Mouse (Mus musculus) left cerebral cortex, adult 8-10 months (tissue): Measurements from ENCODE around the gene Ssc5d. TPM values are rescaled to one million over a fixed set of nuclear protein-coding genes. Genes with fewer than 3 reads are reported as not detected.

ENCODE experiments used
- DNase-seq, 2 experiments: peaks; one replicate each; pipeline ENCODE4 v3.0.0; 2022; ENCODE audit warnings: low spot score in 2 of 2
- total RNA-seq, 4 experiments: library from RNA; stranded (reverse); gene quantifications; 2 replicates each; pipeline ENCODE4 v1.2.4; 2022

Ssc5d gene
- total RNA-seq, 4 experiments from 2014 or later, result 2.1 to 3.5 (median 2.6) TPM

DNA sequence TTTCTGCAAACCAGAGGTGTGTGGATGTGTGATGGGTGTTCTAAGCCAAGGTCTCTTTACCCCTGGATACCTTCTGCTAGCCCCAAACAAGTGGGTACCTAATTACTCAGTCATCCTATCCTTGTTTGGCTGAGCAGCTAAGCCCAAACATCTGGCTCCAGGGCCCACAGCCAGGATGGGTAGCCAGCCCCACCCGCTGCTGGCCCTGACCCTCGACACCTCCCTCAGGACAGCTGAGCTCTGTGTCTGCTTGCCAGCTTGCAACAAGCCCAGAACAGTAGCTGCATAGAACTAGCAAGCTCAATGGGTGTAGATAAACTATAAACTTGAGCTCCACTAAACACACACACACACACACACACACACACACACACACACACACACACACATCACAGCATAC lies 22.3 kb downstream of the Ssc5d start:
- no peak for DNase-seq

DNA sequence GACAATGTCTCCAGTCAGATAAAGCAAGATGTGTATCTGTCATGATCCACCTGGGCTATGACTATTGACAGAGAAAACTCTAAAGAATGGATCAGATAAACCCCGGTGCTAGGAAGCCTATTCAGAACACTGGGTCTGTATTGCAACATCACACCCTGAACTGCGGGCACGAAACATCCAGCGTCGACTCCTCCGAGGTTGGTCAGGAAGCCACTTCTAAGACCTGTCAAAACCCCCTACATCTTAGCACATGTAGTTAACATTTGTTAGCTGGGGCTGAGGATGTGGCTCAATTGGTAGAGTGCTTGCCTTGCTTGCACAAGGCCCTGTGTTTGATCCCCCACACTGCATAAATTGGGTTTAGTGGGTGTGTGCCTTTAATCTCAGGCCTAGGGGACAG lies 22.8 kb downstream of the Ssc5d start:
- no peak for DNase-seq

DNA sequence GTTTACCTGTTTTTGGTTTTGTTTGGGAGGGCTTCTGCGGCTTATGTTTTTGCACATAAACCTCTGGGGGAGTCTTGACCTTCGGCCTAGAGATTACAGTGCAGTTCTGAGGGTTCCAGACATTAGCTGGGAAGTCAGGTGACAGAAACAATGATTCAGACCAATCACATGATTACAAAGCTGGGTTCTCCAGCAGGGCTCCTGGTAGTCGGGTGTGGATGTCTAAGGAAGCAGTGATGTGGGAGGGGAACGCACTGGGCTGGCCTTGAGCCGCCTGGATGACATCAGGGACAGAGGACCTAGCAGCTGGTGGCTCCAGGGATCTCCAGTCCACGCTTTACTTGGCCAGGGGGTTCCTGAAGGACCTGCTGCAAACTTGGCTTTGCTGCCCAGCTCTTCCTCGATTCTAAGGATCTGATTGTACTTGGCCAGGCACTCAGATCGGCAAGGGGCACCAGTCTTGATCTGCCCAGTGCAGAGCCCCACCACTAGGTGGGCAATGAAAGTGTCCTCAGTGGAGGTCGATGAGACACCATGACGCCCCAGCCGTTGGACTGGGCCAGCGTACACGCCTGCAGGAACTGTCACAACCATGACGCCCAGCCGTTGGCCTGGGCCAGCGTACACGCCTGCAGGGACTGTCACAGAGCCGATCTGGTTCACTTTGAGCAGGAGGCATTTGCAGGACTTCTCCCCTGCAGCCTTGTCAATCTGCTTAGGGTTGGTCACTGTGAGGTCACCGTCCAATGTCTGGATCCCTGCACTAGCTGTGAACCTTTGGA lies 25.2 kb downstream of the Ssc5d start:
- DNase-seq, result no peak

DNA sequence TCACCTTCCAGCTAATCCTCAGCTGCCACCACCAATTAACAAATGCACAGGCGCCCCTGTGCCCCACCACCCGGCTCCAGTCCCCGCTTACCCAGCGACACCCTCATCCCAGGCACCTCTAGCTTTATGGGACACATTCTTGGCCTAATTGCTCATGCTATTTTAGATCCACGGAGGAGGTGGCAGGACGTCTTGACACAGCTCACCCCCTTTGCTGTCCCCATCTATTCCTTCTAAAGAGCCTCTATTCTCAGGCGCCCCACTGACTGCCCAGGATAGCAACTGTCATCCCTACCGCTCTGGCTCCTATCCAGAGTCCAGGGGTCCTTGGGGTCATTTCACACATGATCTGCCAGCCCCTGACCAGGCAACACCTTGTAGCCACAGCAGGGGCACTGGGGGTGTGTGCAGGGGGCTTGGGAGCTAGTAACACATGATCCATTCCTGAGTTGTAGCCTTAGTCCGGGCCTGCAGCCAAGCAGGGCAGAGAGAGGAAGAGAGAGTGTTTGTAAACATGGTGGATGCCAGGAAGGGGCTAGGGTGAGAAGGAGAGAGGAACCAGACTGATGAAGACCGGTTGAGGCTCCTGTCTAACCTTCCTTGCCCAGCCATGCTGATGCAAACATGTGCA lies 28.3 kb downstream of the Ssc5d start:
- DNase-seq, result no peak

DNA sequence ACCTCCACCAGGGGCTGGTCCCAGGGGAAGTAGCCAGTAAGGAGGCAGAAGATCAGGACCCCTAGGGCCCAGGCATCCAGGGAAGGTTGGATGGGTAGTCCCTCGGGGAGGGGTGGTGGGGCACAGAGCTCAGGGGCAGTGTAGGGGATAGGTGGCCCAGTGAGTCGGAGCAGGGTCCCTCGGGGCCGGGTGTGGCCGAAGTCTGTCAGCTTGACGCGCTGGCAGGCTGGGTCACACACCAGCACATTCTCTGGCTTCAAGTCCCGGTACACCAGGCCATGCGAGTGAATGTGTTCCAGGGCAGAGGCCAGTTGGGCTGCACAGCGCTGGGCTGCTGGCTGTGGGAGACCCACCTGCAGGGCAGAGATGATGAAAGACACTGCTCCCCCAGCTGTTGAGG lies 31.8 kb downstream of the Ssc5d start:
- DNase-seq, result no peak

DNA sequence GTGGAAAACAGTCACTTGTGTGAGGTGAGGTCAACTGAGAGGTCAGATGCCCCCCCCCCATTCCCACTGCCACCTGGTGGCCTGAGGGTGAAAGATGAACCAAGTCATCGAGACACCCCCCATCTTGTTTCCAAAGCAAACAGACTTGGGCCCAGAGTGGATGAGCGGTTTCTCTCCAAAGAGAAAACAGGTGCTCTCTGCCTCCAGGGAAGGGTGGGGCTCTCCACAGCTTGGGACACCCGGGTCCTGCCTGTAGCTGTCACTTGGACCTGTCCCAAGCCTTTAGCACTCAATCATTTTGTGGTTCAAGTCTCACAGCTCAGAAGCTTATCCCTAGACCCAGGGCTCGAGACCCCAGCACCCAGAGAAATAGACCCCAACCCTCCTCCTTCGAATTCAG lies 37.9 kb downstream of the Ssc5d start:
- no peak for DNase-seq

DNA sequence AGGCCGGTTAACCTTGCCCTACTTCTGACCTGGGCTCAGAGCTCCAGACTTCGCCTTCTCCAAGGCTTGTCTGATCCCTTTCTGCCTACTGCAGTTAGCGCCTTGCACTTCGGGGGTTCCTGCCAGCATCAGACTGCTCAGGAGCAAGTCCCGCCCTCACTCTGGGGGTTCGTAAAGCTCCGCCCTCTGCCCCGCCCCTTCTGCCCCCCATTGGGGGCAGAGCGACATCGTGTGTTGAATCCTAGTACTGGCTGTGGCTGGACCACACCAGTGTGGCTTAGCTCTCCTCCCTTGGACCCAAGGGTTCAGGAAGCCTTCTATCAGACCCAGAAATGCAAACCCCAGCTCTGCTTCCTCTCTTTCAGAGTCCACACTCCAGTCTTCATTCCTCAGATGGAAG lies 38.7 kb downstream of the Ssc5d start, which contains the start of gene Sbk2:
TSS of gene Sbk2 (minus strand) at position 135 of the 400 bp plus-strand sequence.
- DNase-seq, result peak; percentile 47 to 51

DNA sequence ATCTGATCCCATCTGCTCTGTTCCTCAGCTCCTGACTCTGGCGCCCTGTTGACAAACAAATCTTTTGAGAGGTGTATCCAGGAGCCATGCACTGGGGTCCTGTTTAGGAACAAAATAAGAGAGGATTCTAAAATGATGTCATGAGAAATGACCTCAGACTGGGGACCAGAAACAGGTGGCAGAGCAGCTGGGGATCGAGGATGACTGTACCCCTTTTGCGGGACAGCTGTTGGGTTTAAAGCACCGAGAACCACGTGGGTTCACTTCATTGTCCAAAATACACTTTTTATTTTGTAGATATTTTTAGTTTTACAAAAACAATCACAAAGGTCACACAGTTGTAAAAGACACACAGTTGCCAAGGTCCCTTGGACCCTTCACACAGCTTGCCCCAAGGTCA lies 39.4 kb downstream of the Ssc5d start:
- no peak for DNase-seq

DNA sequence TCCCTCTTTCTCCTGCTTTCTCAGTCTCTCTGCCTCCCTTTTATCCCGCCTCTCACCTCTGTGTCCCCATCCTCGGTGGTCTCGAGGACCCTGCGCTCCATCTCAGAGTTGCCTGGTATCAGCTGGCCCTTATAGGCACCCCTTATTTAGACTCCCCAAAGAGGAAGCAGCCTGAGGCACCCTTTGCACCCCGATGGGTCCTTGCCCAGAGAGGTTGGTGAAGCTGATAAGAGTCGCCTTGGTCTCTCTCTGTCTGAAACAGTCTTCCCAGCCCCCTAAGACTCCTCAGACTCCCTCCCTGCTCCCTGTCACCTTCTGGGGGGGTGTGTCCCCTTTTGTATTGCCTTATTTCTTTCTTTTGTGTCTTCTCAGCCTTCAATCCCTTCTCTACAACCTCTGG lies 45.5 kb downstream of the Ssc5d start, which contains the start of gene Sbk3:
TSS of gene Sbk3 (minus strand) at position 101 of the 400 bp plus-strand sequence.
- no peak for DNase-seq

DNA sequence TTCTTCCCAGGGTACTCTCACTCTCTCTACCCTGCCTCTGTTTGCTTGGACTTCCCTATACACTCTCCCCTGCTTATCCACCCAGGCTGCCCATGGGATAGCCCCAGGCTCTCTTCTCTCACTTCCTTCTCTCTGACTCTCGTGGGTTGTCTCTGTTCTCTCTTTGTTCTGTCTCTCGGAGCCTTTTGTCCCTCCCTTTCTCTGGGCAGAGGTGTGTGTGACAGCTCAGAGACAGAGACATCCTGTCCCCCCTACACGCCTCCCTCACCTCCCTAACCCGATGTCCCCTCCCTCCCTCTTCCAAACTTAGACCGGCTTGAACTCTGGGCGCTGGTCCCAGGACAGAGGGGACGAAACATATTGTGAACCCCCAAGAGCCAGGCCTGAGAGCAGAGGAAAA lies 46.1 kb downstream of the Ssc5d start:
- DNase-seq, result no peak

DNA sequence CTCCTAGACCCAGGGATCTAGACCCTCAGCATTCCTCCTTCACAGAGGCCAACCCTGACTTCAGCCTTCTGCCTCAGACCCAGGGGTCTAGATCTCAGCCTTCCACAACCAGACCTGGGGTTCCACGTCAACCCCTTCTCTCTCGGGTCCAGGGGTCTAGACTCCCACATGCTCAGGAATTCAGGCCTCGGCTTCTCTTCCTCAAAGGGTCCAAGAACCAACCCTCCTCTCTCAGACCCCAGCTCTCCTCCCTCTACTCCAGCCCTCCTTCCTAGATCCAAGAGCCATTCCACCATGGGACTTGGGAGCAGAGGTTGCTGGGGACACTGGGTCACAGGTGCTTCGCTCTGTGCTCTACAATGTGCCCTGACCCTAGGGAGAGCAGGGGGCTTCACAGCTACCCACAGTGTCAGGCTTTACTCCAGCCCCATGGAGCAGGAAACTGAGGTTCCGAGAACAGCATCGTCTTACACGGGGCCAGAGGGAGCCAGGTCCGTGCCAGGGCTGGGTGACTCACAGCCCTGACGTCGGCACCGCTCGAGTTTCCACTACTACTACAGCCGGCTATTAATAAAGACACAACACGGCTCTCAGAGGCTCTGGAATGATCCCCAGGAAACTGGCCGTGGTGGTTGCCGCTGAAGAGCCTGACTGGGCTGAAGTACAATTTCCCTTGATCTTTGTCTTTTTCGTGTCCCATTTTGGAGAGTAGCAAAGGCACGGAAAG lies 46.9 kb downstream of the Ssc5d start:
- no peak for DNase-seq

DNA sequence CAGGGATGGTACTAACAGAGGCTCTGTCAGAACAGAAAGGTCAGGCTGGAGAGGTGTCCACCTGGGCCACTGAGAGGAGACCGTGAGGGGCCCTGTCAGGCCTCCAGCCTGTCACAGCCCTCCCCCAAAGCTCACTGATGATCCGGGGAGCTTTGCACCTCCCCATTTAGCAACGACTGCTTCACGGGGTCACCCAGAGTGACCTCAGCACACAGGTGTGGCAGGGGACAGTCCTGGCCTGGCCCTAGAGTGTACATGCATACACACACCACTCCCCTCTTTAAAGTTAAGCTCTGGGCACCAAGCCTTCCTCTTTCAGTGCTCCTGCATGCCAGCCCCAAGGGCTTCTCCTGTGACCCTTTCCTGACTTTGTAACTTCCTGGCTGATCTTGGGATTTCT lies 49.9 kb downstream of the Ssc5d start:
- no peak for DNase-seq

DNA sequence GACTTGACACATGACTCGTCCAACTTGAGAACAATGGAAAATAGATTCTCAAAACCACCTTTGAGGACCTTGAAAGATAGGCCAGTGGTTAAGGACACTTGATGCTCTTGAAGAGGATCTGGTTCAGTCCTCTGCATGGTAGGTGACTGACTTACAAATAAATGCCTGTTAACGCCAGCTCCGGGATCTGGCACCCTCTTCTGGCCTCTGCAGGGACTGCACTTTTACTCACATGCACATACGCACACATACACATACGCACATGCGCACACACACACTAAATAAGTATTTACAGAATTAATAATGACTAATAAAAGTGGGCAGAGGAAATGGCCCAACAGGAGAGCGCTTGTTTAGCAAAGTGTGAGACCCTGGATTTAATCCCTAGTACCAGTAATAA lies 51.2 kb downstream of the Ssc5d start:
- DNase-seq, result no peak

DNA sequence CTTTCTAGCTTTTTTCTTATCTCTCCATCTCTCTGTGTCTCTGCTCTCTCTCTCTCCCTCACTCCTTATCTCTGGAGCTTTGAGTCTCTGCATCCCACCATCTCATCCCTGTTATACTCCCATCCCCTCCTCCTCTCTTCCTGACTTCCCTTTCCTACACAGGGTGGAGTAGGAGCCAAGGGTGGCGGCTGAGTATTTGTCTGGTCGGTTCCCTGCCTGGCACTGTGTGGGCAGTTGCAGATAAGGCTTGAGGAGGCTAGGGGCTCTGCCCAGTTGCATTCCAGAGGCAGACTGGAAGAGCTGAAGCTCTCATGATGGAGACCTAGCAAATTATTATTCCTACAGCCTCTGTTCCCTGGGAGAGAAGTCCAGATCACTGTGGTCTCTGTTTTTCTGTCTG lies 62.7 kb downstream of the Ssc5d start:
- DNase-seq, result no peak

DNA sequence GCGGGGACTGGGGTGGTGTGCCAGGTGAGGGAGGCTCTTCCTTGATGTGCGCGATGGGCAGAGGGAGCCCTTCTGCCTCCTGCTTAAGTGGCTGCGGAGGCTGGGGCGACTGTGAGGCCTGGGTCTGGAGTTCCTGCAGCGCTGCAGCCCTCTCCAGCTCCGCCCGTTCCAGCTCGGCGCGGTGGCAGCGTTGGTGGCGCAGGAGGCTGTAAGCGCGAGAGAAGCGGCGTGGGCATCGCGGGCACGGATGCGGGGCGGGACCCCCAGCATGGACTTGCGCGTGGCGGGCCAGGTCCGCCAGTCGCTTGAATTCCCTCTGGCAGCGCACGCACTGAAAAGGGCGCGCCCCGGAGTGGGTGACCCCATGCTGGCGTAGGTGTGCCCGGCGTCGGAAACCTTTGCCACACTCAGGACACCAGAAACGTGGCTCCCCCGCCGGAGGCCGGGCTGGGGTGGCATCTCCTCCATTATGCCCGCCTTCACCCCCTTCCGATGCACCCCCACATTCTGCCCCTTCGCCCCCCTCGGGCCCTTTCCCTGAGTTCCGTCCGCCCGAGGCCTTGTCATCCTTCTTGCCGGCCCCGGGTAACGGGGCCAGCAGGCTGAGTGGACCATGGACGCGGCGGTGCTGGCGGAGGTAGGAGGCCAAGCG lies 67.9 kb downstream of the Ssc5d start:
- DNase-seq, result peak in 1 of 2 experiments; percentile 23

DNA sequence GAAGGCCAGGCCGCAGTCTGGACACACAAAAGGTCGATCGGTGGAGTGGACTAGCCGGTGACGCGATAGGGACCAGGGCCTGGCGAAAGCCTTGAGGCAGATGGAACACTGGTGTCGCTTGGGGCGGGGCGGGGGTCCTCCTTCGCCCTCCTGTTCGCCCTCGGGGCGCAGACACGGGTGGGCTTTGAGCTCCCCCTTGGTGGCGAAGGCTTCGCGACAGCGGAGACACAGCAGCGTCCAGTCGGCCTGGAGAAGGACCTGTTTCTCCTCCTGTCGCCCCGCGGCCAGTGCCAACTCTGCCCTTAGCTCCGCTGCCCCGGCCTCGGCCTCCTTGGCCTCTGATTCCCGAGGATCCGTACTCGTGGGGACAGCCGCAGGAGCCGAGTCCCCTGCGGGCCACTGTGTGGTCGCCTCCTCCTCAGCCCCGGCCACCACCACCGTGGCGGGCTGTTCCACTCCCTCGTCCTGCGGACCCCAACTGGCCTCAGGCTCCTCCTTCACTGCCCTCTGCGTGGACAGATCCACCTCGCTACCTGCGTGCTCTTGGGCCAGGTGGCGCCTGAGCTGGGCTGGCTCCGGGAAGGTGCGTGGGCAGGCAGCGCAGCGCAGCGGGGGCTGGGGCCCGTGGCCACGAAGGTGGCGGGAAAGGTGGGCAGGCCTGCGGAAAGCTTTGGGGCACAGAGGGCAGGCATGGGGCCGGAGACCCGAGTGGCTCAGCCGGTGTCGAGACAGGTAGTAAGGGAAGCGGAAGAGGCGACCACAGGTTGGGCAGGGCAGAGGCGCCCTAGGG lies 68.6 kb downstream of the Ssc5d start:
- peak in 1 of 2 experiments; percentile 12 for DNase-seq

Other genes with a start within 250 kb of the Ssc5d start
- gene Hspbp1, start 240.7 kb upstream of the Ssc5d start, total RNA-seq, result 10 to 100 TPM; 83.7 to 95.5 (median 89.4) TPM
- gene Brsk1, start 235.2 kb upstream of the Ssc5d start, total RNA-seq, result 100 to 1,000 TPM; 377 to 435 (median 401) TPM
- gene Tmem150b, start 200.5 kb upstream of the Ssc5d start, total RNA-seq, result under 1 TPM in 2 of 4 experiments, not detected in 2; 0.16 to 0.21 TPM
- 10 to 100 TPM; 22.0 to 31.3 (median 25.3) TPM for gene Kmt5c, start 185.7 kb upstream of the Ssc5d start, total RNA-seq
- gene Cox6b2, start 172.7 kb upstream of the Ssc5d start, total RNA-seq, result 1 to 10 TPM; 5.1 to 8.7 (median 6.8) TPM
- not detected for gene Fam71e2, start 154.5 kb upstream of the Ssc5d start, total RNA-seq
- under 1 TPM; 0.26 to 0.70 (median 0.39) TPM for gene Il11, start 142.9 kb upstream of the Ssc5d start, total RNA-seq
- gene Tmem190, start 142.8 kb upstream of the Ssc5d start, total RNA-seq, result not detected
- 1 to 10 TPM; 3.0 to 4.2 (median 3.1) TPM for gene Tmem238, start 136.1 kb upstream of the Ssc5d start, total RNA-seq
- gene Rpl28, start 132.9 kb upstream of the Ssc5d start, total RNA-seq, result 100 to 1,000 TPM; 329 to 537 (median 413) TPM
- 100 to 1,000 TPM; 103 to 130 (median 112) TPM for gene Ube2s, start 113.2 kb upstream of the Ssc5d start, total RNA-seq
- gene Shisa7, start 81.1 kb upstream of the Ssc5d start, total RNA-seq, result 100 to 1,000 TPM; 105 to 117 (median 110) TPM
- 1 to 10 TPM; 8.3 to 10.0 (median 9.1) TPM for gene Isoc2b, start 55.5 kb upstream of the Ssc5d start, total RNA-seq
- gene Isoc2a, start 48.6 kb upstream of the Ssc5d start, total RNA-seq, result 10 to 100 TPM; 16.1 to 17.7 (median 17.1) TPM
- under 1 TPM in 3 of 4 experiments, not detected in 1; 0.48 to 0.65 (median 0.51) TPM for gene Gm36210, start 19.3 kb upstream of the Ssc5d start, total RNA-seq
- 10 to 100 TPM; 14.7 to 16.8 (median 15.5) TPM for gene Zfp628, start 10.6 kb upstream of the Ssc5d start, total RNA-seq
- gene Nat14, start 3.8 kb upstream of the Ssc5d start, total RNA-seq, result 100 to 1,000 TPM in 1 of 4 experiments, 10 to 100 TPM in 3; 94.7 to 100 (median 95.8) TPM
- gene Sbk2, start 38.6 kb downstream of the Ssc5d start, total RNA-seq, result under 1 TPM; 0.16 to 0.68 (median 0.26) TPM
- gene Sbk3, start 45.4 kb downstream of the Ssc5d start, total RNA-seq, result 1 to 10 TPM in 3 of 4 experiments, under 1 TPM in 1; 0.88 to 1.3 (median 1.1) TPM
- gene Zfp579, start 70.4 kb downstream of the Ssc5d start, total RNA-seq, result 10 to 100 TPM; 23.3 to 31.7 (median 25.0) TPM
- gene Zfp524, start 88.6 kb downstream of the Ssc5d start, total RNA-seq, result 1 to 10 TPM; 6.3 to 7.8 (median 6.5) TPM
- gene Fiz1, start 88.9 kb downstream of the Ssc5d start, total RNA-seq, result 10 to 100 TPM; 21.3 to 23.5 (median 23.2) TPM
- not detected for gene Gm44973, start 89.7 kb downstream of the Ssc5d start, total RNA-seq
- gene Zfp865, start 94.6 kb downstream of the Ssc5d start, total RNA-seq, result 10 to 100 TPM; 33.5 to 38.8 (median 35.8) TPM
- gene Ccdc106, start 94.8 kb downstream of the Ssc5d start, total RNA-seq, result 10 to 100 TPM; 55.7 to 63.0 (median 59.8) TPM
- gene 4632433K11Rik, start 108.3 kb downstream of the Ssc5d start, total RNA-seq, result 1 to 10 TPM in 1 of 4 experiments, not detected in 3; 1.5 TPM
- 1 to 10 TPM; 5.4 to 6.0 (median 5.7) TPM for gene Zfp784, start 112.7 kb downstream of the Ssc5d start, total RNA-seq
- gene Zfp580, start 125.8 kb downstream of the Ssc5d start, total RNA-seq, result 10 to 100 TPM; 25.2 to 31.7 (median 27.2) TPM
- gene U2af2, start 136.4 kb downstream of the Ssc5d start, total RNA-seq, result 100 to 1,000 TPM; 159 to 182 (median 174) TPM
- 100 to 1,000 TPM; 395 to 439 (median 410) TPM for gene Epn1, start 154.4 kb downstream of the Ssc5d start, total RNA-seq
- not detected for gene Rfpl4, start 191.2 kb downstream of the Ssc5d start, total RNA-seq
- under 1 TPM in 3 of 4 experiments, not detected in 1; 0.34 to 0.51 (median 0.36) TPM for gene Rasl2-9, start 200.2 kb downstream of the Ssc5d start, total RNA-seq
- gene Vmn1r55, start 223.9 kb downstream of the Ssc5d start, total RNA-seq, result not detected